Mouse (Mus musculus): ENCODE measurements around the gene Cdh3.
"Not testable (repeated sequence)": the region's sequence is repeated elsewhere in the genome, so short reads cannot be mapped to it uniquely, and the experiment has no call there.

Gene Cdh3

GRCm38 (mm10) chr8:106571551-106572172, 61.0 kb downstream of the Cdh3 start:
- no peak for DNase-seq (ENCODE audit: low spot score)

- not testable (repeated sequence) for DNase-seq (ENCODE audit: low spot score)
Measured at GRCm38 (mm10) chr8:106572175-106572574, 61.5 kb downstream of the Cdh3 start.

- DNase-seq (ENCODE audit: low spot score): not testable (repeated sequence)
Measured at GRCm38 (mm10) chr8:106573168-106573567, 62.5 kb downstream of the Cdh3 start, which contains the start of gene Gm10073. Gene Gm10073, minus strand, starts transcription at chr8:106573461.

GRCm38 (mm10) chr8:106574283-106574682, 63.6 kb downstream of the Cdh3 start:
- no peak for DNase-seq (ENCODE audit: low spot score)

GRCm38 (mm10) chr8:106576849-106577555, 66.3 kb downstream of the Cdh3 start:
- no peak for DNase-seq (ENCODE audit: low spot score)

- no peak for DNase-seq (ENCODE audit: low spot score)
Measured at GRCm38 (mm10) chr8:106579510-106579909, 68.8 kb downstream of the Cdh3 start.

GRCm38 (mm10) chr8:106581344-106582088, 70.8 kb downstream of the Cdh3 start:
- DNase-seq (ENCODE audit: low spot score): no peak

GRCm38 (mm10) chr8:106584942-106585670, 74.4 kb downstream of the Cdh3 start:
- no peak for DNase-seq (ENCODE audit: low spot score)

- DNase-seq (ENCODE audit: low spot score): no peak
Measured at GRCm38 (mm10) chr8:106585671-106586037, 75.0 kb downstream of the Cdh3 start.

- no peak for DNase-seq (ENCODE audit: low spot score)
Measured at GRCm38 (mm10) chr8:106586896-106587295, 76.2 kb downstream of the Cdh3 start.

- DNase-seq (ENCODE audit: low spot score): no peak
Measured at GRCm38 (mm10) chr8:106588443-106589431, 78.0 kb downstream of the Cdh3 start.

GRCm38 (mm10) chr8:106592458-106592857, 81.8 kb downstream of the Cdh3 start:
- DNase-seq (ENCODE audit: low spot score): no peak

- DNase-seq (ENCODE audit: low spot score): not testable (repeated sequence)
Measured at GRCm38 (mm10) chr8:106595623-106596022, 84.9 kb downstream of the Cdh3 start.

- DNase-seq (ENCODE audit: low spot score): no peak
Measured at GRCm38 (mm10) chr8:106597067-106597466, 86.4 kb downstream of the Cdh3 start.

- no peak for DNase-seq (ENCODE audit: low spot score)
Measured at GRCm38 (mm10) chr8:106599265-106599979, 88.7 kb downstream of the Cdh3 start.

GRCm38 (mm10) chr8:106603131-106603819, 92.6 kb downstream of the Cdh3 start, which contains the start of gene Cdh1:
Gene Cdh1, plus strand, starts transcription at chr8:106603351.
- DNase-seq (ENCODE audit: low spot score): peak; percentile 44

- DNase-seq (ENCODE audit: low spot score): no peak
Measured at GRCm38 (mm10) chr8:106603933-106604332, 93.2 kb downstream of the Cdh3 start.

GRCm38 (mm10) chr8:106605657-106606056, 95.0 kb downstream of the Cdh3 start:
- no peak for DNase-seq (ENCODE audit: low spot score)

GRCm38 (mm10) chr8:106606121-106606520, 95.4 kb downstream of the Cdh3 start:
- DNase-seq (ENCODE audit: low spot score): no peak

All from retina, embryonic 14.5 days (tissue).